Mouse (Mus musculus): ENCODE data around the gene Timm10b. TPM values are rescaled to one million over a fixed set of nuclear protein-coding genes. Genes with fewer than 3 reads are reported as not detected.

Gene Timm10b
- polyA plus RNA-seq (2015; fragmentation: Nextera tagmentation; extraction: Ambion mirVana), result 202 and 204 TPM in 2 replicates

DNA sequence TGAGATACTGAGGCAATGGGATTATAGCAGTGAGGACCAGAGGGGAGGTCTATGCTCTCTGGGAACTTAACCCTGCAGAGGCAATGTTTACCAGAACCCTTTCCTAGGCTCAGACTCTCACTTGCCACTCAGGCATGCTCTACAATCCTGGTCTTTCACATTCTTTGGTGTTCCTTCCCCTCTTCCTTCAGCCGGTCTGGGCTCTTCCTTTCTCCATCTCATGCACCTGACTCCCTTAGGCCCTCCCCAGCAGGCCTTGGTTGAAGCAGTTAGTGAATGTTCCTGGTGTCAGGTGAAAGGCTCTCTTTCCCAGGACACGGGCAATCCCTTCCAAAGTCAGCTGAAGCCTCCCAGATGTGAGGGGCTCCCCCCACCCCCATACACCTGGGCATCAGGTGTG lies at the start of gene Timm10b:
Timm10b (plus strand) TSS at position 301 of the 400 bp plus-strand sequence.

GRCm38 (mm10) chr7:105633127-105633800 lies 6.6 kb upstream of the Timm10b start, which contains the start of gene Trim3:
Trim3 (minus strand) TSS chr7:105633571.

GRCm38 (mm10) chr7:105640233-105640893 lies 507 bp downstream of the Timm10b start, which contains the start of the genes Arfip2 and Gm45799:
Arfip2 (minus strand) TSS chr7:105640416.
Gm45799 (plus strand) TSS chr7:105640552.

GRCm38 (mm10) chr7:105650639-105651435 lies 11.0 kb downstream of the Timm10b start, which contains the start of gene Dnhd1:
Dnhd1 (plus strand) TSS chr7:105650827.

Other genes with a start within 250 kb of the Timm10b start
- 24.4 and 25.0 TPM in 2 replicates for gene Fam160a2, start 240.0 kb upstream of the Timm10b start, polyA plus RNA-seq (2015; fragmentation: Nextera tagmentation; extraction: Ambion mirVana)
- gene Cnga4, start 235.5 kb upstream of the Timm10b start, polyA plus RNA-seq (2015; fragmentation: Nextera tagmentation; extraction: Ambion mirVana), result 0.07 TPM in 1 of 2 replicates, not detected in the other
- gene Cckbr, start 214.3 kb upstream of the Timm10b start, polyA plus RNA-seq (2015; fragmentation: Nextera tagmentation; extraction: Ambion mirVana), result not detected in 2 replicates
- 609 and 647 TPM in 2 replicates for gene Cavin3, start 157.8 kb upstream of the Timm10b start, polyA plus RNA-seq (2015; fragmentation: Nextera tagmentation; extraction: Ambion mirVana)
- gene Smpd1, start 85.7 kb upstream of the Timm10b start, polyA plus RNA-seq (2015; fragmentation: Nextera tagmentation; extraction: Ambion mirVana), result 28.9 and 31.0 TPM in 2 replicates
- 20.1 and 20.4 TPM in 2 replicates for gene Apbb1, start 58.4 kb upstream of the Timm10b start, polyA plus RNA-seq (2015; fragmentation: Nextera tagmentation; extraction: Ambion mirVana)
- 0.79 and 2.3 TPM in 2 replicates for gene Hpx, start 39.9 kb upstream of the Timm10b start, polyA plus RNA-seq (2015; fragmentation: Nextera tagmentation; extraction: Ambion mirVana)
- gene Trim3, start 6.5 kb upstream of the Timm10b start, polyA plus RNA-seq (2015; fragmentation: Nextera tagmentation; extraction: Ambion mirVana), result 36.2 and 40.7 TPM in 2 replicates
- gene Arfip2, start 360 bp downstream of the Timm10b start, polyA plus RNA-seq (2015; fragmentation: Nextera tagmentation; extraction: Ambion mirVana), result 50.8 and 51.2 TPM in 2 replicates
- gene Gm45799, start 496 bp downstream of the Timm10b start, polyA plus RNA-seq (2015; fragmentation: Nextera tagmentation; extraction: Ambion mirVana), result 27.3 and 48.5 TPM in 2 replicates
- gene Dnhd1, start 10.8 kb downstream of the Timm10b start, polyA plus RNA-seq (2015; fragmentation: Nextera tagmentation; extraction: Ambion mirVana), result 0.42 and 0.56 TPM in 2 replicates
- 997 and 1,007 TPM in 2 replicates for gene Ilk, start 96.5 kb downstream of the Timm10b start, polyA plus RNA-seq (2015; fragmentation: Nextera tagmentation; extraction: Ambion mirVana)
- 21.7 and 26.0 TPM in 2 replicates for gene Rrp8, start 97.3 kb downstream of the Timm10b start, polyA plus RNA-seq (2015; fragmentation: Nextera tagmentation; extraction: Ambion mirVana)
- 83.7 and 100 TPM in 2 replicates for gene Taf10, start 104.3 kb downstream of the Timm10b start, polyA plus RNA-seq (2015; fragmentation: Nextera tagmentation; extraction: Ambion mirVana)
- 82.6 and 86.1 TPM in 2 replicates for gene Tpp1, start 112.2 kb downstream of the Timm10b start, polyA plus RNA-seq (2015; fragmentation: Nextera tagmentation; extraction: Ambion mirVana)
- gene Dchs1, start 147.6 kb downstream of the Timm10b start, polyA plus RNA-seq (2015; fragmentation: Nextera tagmentation; extraction: Ambion mirVana), result 2.9 and 3.0 TPM in 2 replicates
- gene Mrpl17, start 171.0 kb downstream of the Timm10b start, polyA plus RNA-seq (2015; fragmentation: Nextera tagmentation; extraction: Ambion mirVana), result 395 and 404 TPM in 2 replicates